Comparison of ENCODE assay signal across 8 mouse cellular contexts in genomic region chr12:84193642-84194399, GRCm38 (mm10). TPM values are rescaled to one million over a fixed set of nuclear protein-coding genes. Genes with fewer than 3 reads are reported as not detected.
DNase-seq lines count a peak whose midpoint lies in the region; ATAC-seq and TF ChIP-seq lines count a peak whose summit lies in the region.

No protein-coding gene starts in this region.

- H3K4me3 ChIP-seq in erythroblast, embryonic 14.5 days (replicated peaks) = peak overlapping the region; percentile 88
- H3K4me3 ChIP-seq in heart, embryonic 11.5 days (ENCODE audit: low read depth, low read length) = peak overlapping the region; percentile 83
- peak overlapping the region; percentile 75 for H3K4me3 ChIP-seq in kidney, embryonic 16.5 days (ENCODE audit: low read length)
- peak overlapping the region; percentile 79 for H3K4me3 ChIP-seq in liver, adult 2 months (ENCODE audit: insufficient read depth, low read depth, low read length)

- H3K36me3 ChIP-seq in erythroblast, embryonic 14.5 days (ENCODE audit: control insufficient read depth) = peaks cover 46% of the 10 kb centered on the region
- no peaks in the 10 kb centered on the region for H3K36me3 ChIP-seq in heart, embryonic 11.5 days (ENCODE audit: control insufficient read depth, insufficient read depth, low read length)
- H3K36me3 ChIP-seq in kidney, embryonic 16.5 days (ENCODE audit: insufficient read depth, low read length) = no peaks in the 10 kb centered on the region
- no peaks in the 10 kb centered on the region for H3K36me3 ChIP-seq in liver, adult 2 months (ENCODE audit: control insufficient read depth, insufficient read depth, low read length)

- peak; percentile 93 for TF ChIP-seq POLR2A in brain, embryonic 14.5 days (IDR thresholded peaks at IDR 0.05; ENCODE audit: borderline replicate concordance, extremely low read depth, insufficient read depth, insufficient read length, poor library complexity, severe bottlenecking)
- TF ChIP-seq POLR2A in liver, adult 2 months (IDR thresholded peaks at IDR 0.05; ENCODE audit: extremely low read depth, insufficient read depth, low read length) = peak; percentile 77; the same call in 1 of the 2 replicates

- H3K79me2 ChIP-seq in liver, adult 2 months (ENCODE audit: control insufficient read depth, insufficient read depth, low read length) = peaks cover 50% of the 10 kb centered on the region

- no peak for TF ChIP-seq CTCF in brain, embryonic 14.5 days (IDR thresholded peaks at IDR 0.05; ENCODE audit: borderline replicate concordance, extremely low read depth, insufficient read depth, insufficient read length)
- TF ChIP-seq CTCF in liver, adult 2 months (IDR thresholded peaks at IDR 0.05; ENCODE audit: low read depth, low read length) = 0 out of 2 replicates have a peak, but pooled peaks have one; percentile 5

- H3K27ac ChIP-seq in heart, embryonic 11.5 days (ENCODE audit: low read depth, low read length) = peak overlapping the region; percentile 98
- peak overlapping the region; percentile 98 for H3K27ac ChIP-seq in kidney, embryonic 16.5 days (ENCODE audit: low read length)
- peak overlapping the region; percentile 93 for H3K27ac ChIP-seq in liver, adult 2 months (replicated peaks; ENCODE audit: insufficient read depth, low read depth, low read length)

- peaks cover 84% of the 10 kb centered on the region for H3K4me1 ChIP-seq in erythroblast, embryonic 14.5 days (ENCODE audit: control insufficient read depth)
- peaks cover 62% of the 10 kb centered on the region for H3K4me1 ChIP-seq in heart, embryonic 11.5 days (ENCODE audit: control insufficient read depth, insufficient read depth, low read length)
- peaks cover 60% of the 10 kb centered on the region for H3K4me1 ChIP-seq in kidney, embryonic 16.5 days (ENCODE audit: insufficient read depth, low read length)
- peaks cover 30% of the 10 kb centered on the region for H3K4me1 ChIP-seq in liver, adult 2 months (ENCODE audit: control insufficient read depth, insufficient read depth, low read length)

- H3K4me2 ChIP-seq in heart, embryonic 11.5 days = peak overlapping the region; percentile 100
- peak overlapping the region; percentile 73 for H3K4me2 ChIP-seq in kidney, embryonic 16.5 days (replicated peaks; ENCODE audit: low read depth, low read length)

- H3K9ac ChIP-seq in heart, embryonic 11.5 days (ENCODE audit: low read depth, low read length) = peak overlapping the region; percentile 95
- H3K9ac ChIP-seq in kidney, embryonic 16.5 days (replicated peaks; ENCODE audit: low read length) = peak overlapping the region; percentile 88
- peak overlapping the region; percentile 97 for H3K9ac ChIP-seq in liver, adult 2 months (ENCODE audit: low read depth, low read length)

- ATAC-seq in heart, embryonic 11.5 days (replicated peaks; ENCODE audit: insufficient number of reproducible peaks, low FRiP score, low TSS enrichment) = peak; percentile 82
- ATAC-seq in kidney, embryonic 16.5 days (ENCODE audit: low FRiP score, low TSS enrichment) = peak; percentile 88
- ATAC-seq in monocyte, adult 5-6 weeks (replicated peaks; ENCODE audit: insufficient number of reproducible peaks, low FRiP score, low TSS enrichment, poor library complexity, severe bottlenecking) = peak; percentile 82

- no peaks in the 10 kb centered on the region for H3K9me3 ChIP-seq in erythroblast, embryonic 14.5 days (ENCODE audit: control insufficient read depth, low read length)
- no peaks in the 10 kb centered on the region for H3K9me3 ChIP-seq in heart, embryonic 11.5 days (replicated peaks; ENCODE audit: control insufficient read depth, low read length)
- no peaks in the 10 kb centered on the region for H3K9me3 ChIP-seq in kidney, embryonic 16.5 days (ENCODE audit: low read length)

- peak; percentile 97 for DNase-seq in CD4-positive helper T cell, adult 2 months (ENCODE audit: low read depth, low spot score)
- peak; percentile 96 for DNase-seq in brain, embryonic 14.5 days (ENCODE audit: low read depth)
- DNase-seq in liver, adult 2 months (ENCODE audit: extremely low read depth, low read depth, low spot score) = peak; percentile 93
- DNase-seq in spleen, postnatal 36 days (ENCODE audit: low spot score in 2 of 2) = peak; percentile 97 to 98

- no peaks in the 10 kb centered on the region for H3K27me3 ChIP-seq in erythroblast, embryonic 14.5 days (ENCODE audit: control insufficient read depth)
- no peaks in the 10 kb centered on the region for H3K27me3 ChIP-seq in heart, embryonic 11.5 days (ENCODE audit: control insufficient read depth, insufficient read depth, low read length)
- no peaks in the 10 kb centered on the region for H3K27me3 ChIP-seq in kidney, embryonic 16.5 days (ENCODE audit: insufficient read depth, low read length)
- H3K27me3 ChIP-seq in liver, adult 2 months (ENCODE audit: control insufficient read depth, insufficient read depth, low read length) = no peaks in the 10 kb centered on the region

- under 1% methylated on average over 48 of the region's 49 CpGs for WGBS in heart, embryonic 11.5 days (ENCODE audit: insufficient replicate concordance)
- 0% methylated on average over 47 of the region's 49 CpGs for WGBS in kidney, embryonic 16.5 days
- under 1% methylated on average over 48 of the region's 49 CpGs for WGBS in liver, adult 2 months

RNA-seq across cellular contexts. Expression of gene Elmsan1, which starts 24.9 kb away (rescaled TPM):
- polyA plus RNA-seq in brain, embryonic 14.5 days (2012; rRNA removed) = 6.8 and 7.9 TPM in 2 replicates
- 2.1 and 2.8 TPM in 2 replicates for polyA plus RNA-seq in erythroblast, embryonic 14.5 days (2012)
- 5.9 and 7.1 TPM in 2 replicates for polyA plus RNA-seq in heart, embryonic 11.5 days (2014; fragmentation: Nextera tagmentation; extraction: Ambion mirVana)
- polyA plus RNA-seq in kidney, embryonic 16.5 days (2015; fragmentation: Nextera tagmentation; extraction: Ambion mirVana) = 8.6 and 9.3 TPM in 2 replicates
- 2.3 and 3.2 TPM in 2 replicates for total RNA-seq in liver, adult 2 months (2014; rRNA removed)
- polyA plus RNA-seq in liver, adult 2 months (2012; rRNA removed) = 3.4 and 3.8 TPM in 2 replicates
- total RNA-seq in monocyte, adult 5-6 weeks (2017) = 21.6 to 42.4 TPM (median 28.2 TPM) in 3 replicates

RNA-seq across cellular contexts. Expression of gene Pnma1, which starts 45.5 kb away (rescaled TPM):
- polyA plus RNA-seq in brain, embryonic 14.5 days (2012; rRNA removed) = 3.2 TPM in 2 replicates
- 0.02 and 0.03 TPM in 2 replicates for polyA plus RNA-seq in erythroblast, embryonic 14.5 days (2012)
- polyA plus RNA-seq in heart, embryonic 11.5 days (2014; fragmentation: Nextera tagmentation; extraction: Ambion mirVana) = 0.50 and 0.62 TPM in 2 replicates
- 1.1 and 1.2 TPM in 2 replicates for polyA plus RNA-seq in kidney, embryonic 16.5 days (2015; fragmentation: Nextera tagmentation; extraction: Ambion mirVana)
- 0.18 and 0.20 TPM in 2 replicates for total RNA-seq in liver, adult 2 months (2014; rRNA removed)
- polyA plus RNA-seq in liver, adult 2 months (2012; rRNA removed) = not detected in 2 replicates
- 0.78 to 3.5 TPM in 2 of 3 replicates, not detected in the other for total RNA-seq in monocyte, adult 5-6 weeks (2017)

Comparison
In these comparisons a context has a peak if more than half of its experiments do, and no peak if none do; other contexts are left out.
1. Peak in every context shown above with its lines: DNase-seq, ATAC-seq, H3K4me3 ChIP-seq and H3K27ac ChIP-seq.